Mouse (Mus musculus) neural tube, postnatal 0 days (tissue): ENCODE data around the gene Prrt4. TPM values are rescaled to one million over a fixed set of nuclear protein-coding genes. Genes with fewer than 3 reads are reported as not detected.

Experiments
- microRNA-seq: library from miRNA; unstranded; fragments of <30 nt; microRNA quantifications from one replicate; pipeline ENCODE4, GENCODE M21; 2016
- polyA plus RNA-seq: library from polyadenylated mRNA; unstranded; fragments of >200 nt; fragmentation: Nextera tagmentation; extraction: Ambion mirVana; gene quantifications from 2 replicates; pipeline ENCODE4 v1.2.1, GENCODE M21; 2015

Gene Prrt4
- polyA plus RNA-seq, result 21.4 and 21.7 TPM in 2 replicates

DNA sequence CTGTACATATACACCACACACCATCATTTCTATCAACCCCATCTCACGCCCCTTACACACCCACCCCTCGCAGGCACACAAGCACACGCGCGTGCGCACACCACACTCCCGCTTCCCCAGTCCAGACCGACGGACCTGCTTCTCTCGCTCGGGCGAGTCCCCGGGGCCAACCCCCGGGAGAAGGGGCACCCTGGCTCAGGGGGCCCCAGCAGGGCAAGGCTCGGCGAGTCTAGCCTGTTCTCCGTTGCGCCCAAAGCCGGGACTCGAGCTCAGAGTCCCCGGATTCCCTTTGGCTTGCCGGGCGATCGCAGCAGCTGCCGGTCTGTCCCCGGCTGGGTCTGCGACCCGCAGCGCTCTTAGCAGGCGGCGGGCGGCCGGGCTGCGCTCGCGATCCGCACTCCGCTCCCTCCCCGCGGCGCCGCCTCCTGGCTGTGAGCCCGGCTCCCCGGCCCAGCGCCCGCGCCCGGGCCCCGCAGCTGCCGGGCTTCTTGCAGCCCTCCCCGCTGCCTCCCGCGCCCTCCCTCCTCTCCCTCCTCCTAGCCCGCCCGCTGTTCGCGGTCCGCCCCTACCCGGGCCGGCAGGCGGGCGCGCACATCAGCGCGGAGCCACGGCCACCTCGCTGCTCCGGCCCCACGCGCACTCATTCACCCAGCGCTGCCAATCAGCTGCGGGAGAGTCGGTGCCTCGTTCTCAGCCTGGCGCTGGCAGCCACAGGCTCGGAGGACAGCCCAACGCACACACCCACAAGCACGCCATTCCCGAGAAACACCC, at the start of gene Prrt4:
Gene Prrt4, minus strand, starts transcription at position 697 of the 771 bp plus-strand sequence.

DNA sequence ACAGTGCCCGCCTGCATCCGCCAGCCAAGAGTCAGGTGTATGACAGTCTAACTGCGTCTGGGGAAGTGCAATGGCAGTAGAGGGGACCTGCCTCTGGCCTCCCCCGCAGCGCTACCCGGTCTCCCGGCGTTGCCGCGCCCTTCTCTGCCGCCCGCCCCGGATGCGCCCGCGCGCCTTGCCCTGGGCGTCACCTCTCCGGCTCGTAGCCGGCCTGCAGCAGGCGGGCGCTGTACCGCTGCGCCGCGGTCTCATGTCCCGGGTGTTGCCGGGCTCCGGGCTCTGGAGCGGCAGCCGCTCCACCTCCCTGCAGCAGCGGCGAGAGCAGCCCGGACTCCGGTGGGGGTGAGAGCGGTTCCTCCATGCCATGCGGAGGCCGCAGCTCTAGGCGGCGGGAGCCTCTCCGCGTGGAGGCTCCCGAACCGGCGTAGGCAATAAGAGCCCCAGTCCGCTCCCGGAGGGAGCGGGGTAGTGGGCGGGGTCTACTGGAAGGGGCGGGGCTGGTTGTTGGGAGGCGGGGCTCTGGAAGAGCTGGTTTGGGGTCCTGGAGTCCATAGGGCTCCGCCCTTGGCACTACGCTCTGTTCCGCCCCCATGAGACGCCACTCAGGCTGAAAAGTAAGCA, 36.6 kb upstream of the Prrt4 start, which contains the start of gene Impdh1:
Gene Impdh1, minus strand, starts transcription at position 484 of the 621 bp plus-strand sequence.

DNA sequence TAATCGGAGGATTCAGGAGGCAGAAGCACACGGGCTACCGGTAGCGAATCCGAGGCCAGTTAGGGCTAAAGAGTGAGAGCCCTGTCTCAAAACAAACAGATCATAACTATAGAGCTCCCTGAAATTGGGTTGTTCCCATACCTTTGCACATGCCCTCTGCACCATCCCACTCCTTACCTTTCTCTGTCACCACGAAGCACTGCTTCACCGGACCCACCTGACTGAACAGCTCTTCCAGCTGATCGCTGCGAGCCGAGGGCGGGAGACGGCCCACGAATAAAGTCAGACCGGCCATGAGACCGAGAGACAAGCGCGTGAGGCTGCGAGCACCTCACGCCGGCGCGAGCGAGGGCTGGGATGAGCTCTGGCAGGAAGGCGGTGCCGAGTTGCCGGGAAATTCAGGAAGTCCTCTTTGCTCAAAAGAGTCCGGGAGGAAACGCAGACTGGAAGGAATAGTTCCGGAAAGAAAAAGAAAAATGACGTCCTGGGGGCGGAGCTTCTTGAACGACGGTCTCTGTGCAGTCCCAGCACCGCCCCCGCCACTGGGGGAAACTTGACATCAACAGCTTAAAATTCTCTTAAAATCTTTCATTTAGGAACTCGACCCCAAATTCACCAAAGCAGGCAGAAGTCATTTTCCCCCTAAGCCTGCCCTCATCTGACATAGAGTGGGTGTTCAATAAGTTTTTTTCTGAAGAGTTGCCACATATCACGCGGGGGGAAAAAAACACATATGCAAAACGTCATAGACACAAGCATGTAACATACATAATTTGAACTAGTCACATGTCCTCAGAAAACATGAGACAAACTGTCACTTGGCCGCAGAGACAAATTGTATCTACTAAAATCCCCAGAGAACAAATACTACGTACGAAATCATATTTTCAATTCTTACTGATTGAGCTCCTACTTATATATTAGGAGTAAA, 14.8 kb downstream of the Prrt4 start, which contains the start of gene Rbm28:
Gene Rbm28, minus strand, starts transcription at position 693 of the 931 bp plus-strand sequence.

Small RNA genes within 50 kb of the gene (microRNA-seq; reads per million reads assigned to microRNA genes)
- not detected for gene Gm24303

Other genes with a start within 250 kb of the Prrt4 start
- not detected in 2 replicates for gene Lep, start 119.4 kb downstream of the Prrt4 start, polyA plus RNA-seq
- gene Rbm28, start 14.6 kb downstream of the Prrt4 start, polyA plus RNA-seq, result 19.6 TPM in 2 replicates
- 66.4 and 77.1 TPM in 2 replicates for gene Impdh1, start 36.8 kb upstream of the Prrt4 start, polyA plus RNA-seq
- 21.2 and 22.3 TPM in 2 replicates for gene Hilpda, start 92.9 kb upstream of the Prrt4 start, polyA plus RNA-seq
- gene Fam71f2, start 100.0 kb upstream of the Prrt4 start, polyA plus RNA-seq, result 0.25 and 0.32 TPM in 2 replicates
- gene Fam71f1, start 139.6 kb upstream of the Prrt4 start, polyA plus RNA-seq, result not detected in 2 replicates
- gene Calu, start 168.5 kb upstream of the Prrt4 start, polyA plus RNA-seq, result 113 and 123 TPM in 2 replicates
- 0.43 and 0.62 TPM in 2 replicates for gene Opn1sw, start 208.9 kb upstream of the Prrt4 start, polyA plus RNA-seq
- 76.6 and 87.2 TPM in 2 replicates for gene Ccdc136, start 216.7 kb upstream of the Prrt4 start, polyA plus RNA-seq